Mouse (Mus musculus) lung, embryonic 16.5 days (tissue): Measurements from ENCODE around the gene Eml4. TPM values are rescaled to one million over a fixed set of nuclear protein-coding genes. Genes with fewer than 3 reads are reported as not detected.

Experiments used
- ATAC-seq: fragments of 200-750 bp; cut with Nextera tagmentation; 2 replicates; pipeline ENCODE4 v1.8.0; 2017; ENCODE audit warnings: low read depth, mild to moderate bottlenecking, moderate library complexity
- H3K27ac ChIP-seq: fragments of 300-500 bp; sonication (generic); 2 replicates; pipeline ENCODE4 v1.5.1; 2014; ENCODE audit warnings: mild to moderate bottlenecking, control low read depth, low read length
- H3K27me3 ChIP-seq: fragments of 300-500 bp; sonication (generic); 2 replicates; pipeline ENCODE4 v1.6.1; 2014; ENCODE audit warnings: low read depth, low read length, mixed read lengths; ENCODE audit not compliant: control insufficient read depth, insufficient read depth
- H3K36me3 ChIP-seq: fragments of 300-500 bp; sonication (generic); 2 replicates; pipeline ENCODE4 v1.6.1; 2014; ENCODE audit warnings: low read length; ENCODE audit not compliant: control insufficient read depth, insufficient read depth
- H3K4me1 ChIP-seq: fragments of 300-500 bp; sonication (generic); replicated peaks from 2 replicates; pipeline ENCODE4 v1.6.1; 2014; ENCODE audit warnings: low read length, mixed read lengths; ENCODE audit not compliant: control insufficient read depth, insufficient read depth
- H3K4me2 ChIP-seq: fragments of 300-500 bp; sonication (generic); 2 replicates; pipeline ENCODE4 v1.6.1; 2014; ENCODE audit warnings: low read depth, low read length, control low read depth
- H3K4me3 ChIP-seq: fragments of 300-500 bp; sonication (generic); 2 replicates; pipeline ENCODE4 v1.5.1; 2014; ENCODE audit warnings: mild to moderate bottlenecking, low read length, control low read depth
- H3K9ac ChIP-seq: fragments of 300-500 bp; sonication (generic); 2 replicates; pipeline ENCODE4 v1.6.1; 2014; ENCODE audit warnings: low read length, control low read depth
- H3K9me3 ChIP-seq: fragments of 300-500 bp; sonication (generic); 2 replicates; pipeline ENCODE4 v1.6.1; 2016; ENCODE audit warnings: low read length; ENCODE audit not compliant: control insufficient read depth
- WGBS: fragments of 180-500 bp; shearing (Covaris S2); extraction: QIAGEN DNeasy Blood & Tissue Kit; methylation state at CpG from one replicate; pipeline ENCODE4 v1.1.7; 2014; 5-methylcytosine and 5-hydroxymethylcytosine counted together
- polyA plus RNA-seq: library from polyadenylated mRNA; unstranded; fragments of >200 nt; fragmentation: Nextera tagmentation; extraction: Ambion mirVana; gene quantifications from 2 replicates; pipeline ENCODE4 v1.2.1, GENCODE M21; 2015

Eml4 gene
- polyA plus RNA-seq, 1 experiment from 2014 or later, result 28.6 TPM

- Histone ChIP-seq H3K36me3 (no peaks in the 10 kb centered on the region), H3K4me3 (no peak overlapping the region), H3K4me2 (no peak overlapping the region), H3K9me3 (no peaks in the 10 kb centered on the region), H3K27ac (no peak overlapping the region), H3K4me1 (peaks cover 23% of the 10 kb centered on the region), H3K9ac (no peak overlapping the region), H3K27me3 (no peaks in the 10 kb centered on the region)
- ATAC-seq, result no peak
- 50% methylated on average over 7 of the region's 7 CpGs for WGBS
Observed at GRCm38 (mm10) chr17:83524753-83525152, 174.0 kb downstream of the Eml4 start.

- H3K4me3 ChIP-seq, result no peak overlapping the region
- no peaks in the 10 kb centered on the region for H3K9me3 ChIP-seq
- no peak for ATAC-seq
- H3K36me3 ChIP-seq, result no peaks in the 10 kb centered on the region
- peaks cover 23% of the 10 kb centered on the region for H3K4me1 ChIP-seq
- no peaks in the 10 kb centered on the region for H3K27me3 ChIP-seq
- H3K4me2 ChIP-seq, result no peak overlapping the region; the same call in 1 of the 2 replicates
- H3K9ac ChIP-seq, result no peak overlapping the region
- H3K27ac ChIP-seq, result no peak overlapping the region
- WGBS, result 9% methylated on average over 8 of the region's 8 CpGs
Observed at GRCm38 (mm10) chr17:83525596-83525995, 174.9 kb downstream of the Eml4 start.

GRCm38 (mm10) chr17:83526091-83526561 is 175.4 kb downstream of the Eml4 start:
- Histone ChIP-seq H3K9ac (no peak overlapping the region), H3K27me3 (no peaks in the 10 kb centered on the region), H3K4me3 (no peak overlapping the region), H3K36me3 (no peaks in the 10 kb centered on the region), H3K27ac (peak overlapping the region; percentile 39; the same call in 1 of the 2 replicates), H3K4me1 (peaks cover 23% of the 10 kb centered on the region), H3K9me3 (no peaks in the 10 kb centered on the region), H3K4me2 (no peak overlapping the region)
- peak; percentile 29; the same call in 1 of the 2 replicates for ATAC-seq
- WGBS, result 15% methylated on average over 5 of the region's 5 CpGs

GRCm38 (mm10) chr17:83526624-83527532 is 176.1 kb downstream of the Eml4 start:
- Histone ChIP-seq H3K4me2 (peak overlapping the region; percentile 54), H3K4me1 (peaks cover 23% of the 10 kb centered on the region), H3K9me3 (no peaks in the 10 kb centered on the region), H3K9ac (peak overlapping the region; percentile 48), H3K27me3 (no peaks in the 10 kb centered on the region), H3K27ac (peak overlapping the region; percentile 74), H3K4me3 (peak overlapping the region; percentile 27), H3K36me3 (no peaks in the 10 kb centered on the region)
- ATAC-seq, result peak; percentile 91
- WGBS, result 28% methylated on average over 13 of the region's 13 CpGs

GRCm38 (mm10) chr17:83527651-83528381 is 177.1 kb downstream of the Eml4 start:
- Histone ChIP-seq H3K9me3 (no peaks in the 10 kb centered on the region), H3K36me3 (no peaks in the 10 kb centered on the region), H3K9ac (peak overlapping the region; percentile 48), H3K27ac (peak overlapping the region; percentile 74), H3K4me2 (peak overlapping the region; percentile 54), H3K4me3 (peak overlapping the region; percentile 27), H3K27me3 (no peaks in the 10 kb centered on the region), H3K4me1 (peaks cover 23% of the 10 kb centered on the region)
- WGBS, result 13% methylated on average over 17 of the region's 17 CpGs
- peak; percentile 78 for ATAC-seq

Other genes starting within 250 kb of the Eml4 start
- gene Pkdcc, start 135.6 kb upstream of the Eml4 start, polyA plus RNA-seq, result 9.2 and 10.3 TPM in 2 replicates
- gene Cox7a2l, start 166.4 kb downstream of the Eml4 start, polyA plus RNA-seq, result 180 and 187 TPM in 2 replicates